Mouse (Mus musculus) cerebellum, postnatal 4 days (tissue): ENCODE results near the gene Actl7a.

Experiments
- DNase-seq, 2 experiments: peaks; one replicate each; pipeline ENCODE4 v3.0.0; 2022; ENCODE audit warnings: low spot score in 2 of 2, mixed read lengths in 1 of 2

Actl7a gene

DNA sequence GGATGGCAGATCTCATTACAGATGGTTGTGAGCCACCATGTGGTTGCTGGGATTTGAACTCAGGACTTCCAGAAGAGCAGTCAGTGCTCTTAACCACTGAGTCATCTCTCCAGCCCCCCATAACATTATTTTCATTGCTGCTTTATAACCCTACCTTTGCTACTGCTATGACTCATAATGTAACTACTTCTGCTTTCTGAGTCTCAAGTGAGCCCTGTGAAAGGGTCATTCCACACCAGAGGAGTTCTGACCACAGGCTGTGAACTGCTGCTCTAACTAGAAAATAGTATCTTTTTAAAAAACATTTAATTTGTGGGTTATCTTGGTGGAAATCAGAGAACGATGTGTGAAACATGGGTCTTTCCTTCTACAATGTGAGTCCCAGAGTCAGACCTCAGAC, 14.5 kb downstream of the Actl7a start:
- no peak for DNase-seq

DNA sequence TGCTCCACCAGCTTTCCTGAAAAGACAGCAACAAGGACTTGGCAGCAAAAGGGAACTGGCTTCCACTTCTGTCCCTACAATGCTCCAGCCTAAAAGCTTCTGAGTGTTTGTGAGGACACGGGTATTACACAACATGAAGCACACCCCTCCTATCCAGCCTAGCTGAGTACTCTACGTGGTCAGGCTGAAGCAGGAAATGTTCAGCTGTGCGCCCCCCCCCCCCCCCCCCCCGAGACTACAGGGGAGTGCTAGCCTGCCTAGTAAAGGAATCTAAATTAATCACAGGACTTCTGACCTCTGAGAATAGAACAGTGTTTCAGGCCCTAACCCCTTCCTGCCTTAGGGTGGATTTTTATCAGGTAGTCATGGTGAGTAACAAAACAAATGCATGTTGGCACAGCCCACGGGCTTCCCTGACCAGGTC, 24.7 kb downstream of the Actl7a start:
- no peak for DNase-seq

DNA sequence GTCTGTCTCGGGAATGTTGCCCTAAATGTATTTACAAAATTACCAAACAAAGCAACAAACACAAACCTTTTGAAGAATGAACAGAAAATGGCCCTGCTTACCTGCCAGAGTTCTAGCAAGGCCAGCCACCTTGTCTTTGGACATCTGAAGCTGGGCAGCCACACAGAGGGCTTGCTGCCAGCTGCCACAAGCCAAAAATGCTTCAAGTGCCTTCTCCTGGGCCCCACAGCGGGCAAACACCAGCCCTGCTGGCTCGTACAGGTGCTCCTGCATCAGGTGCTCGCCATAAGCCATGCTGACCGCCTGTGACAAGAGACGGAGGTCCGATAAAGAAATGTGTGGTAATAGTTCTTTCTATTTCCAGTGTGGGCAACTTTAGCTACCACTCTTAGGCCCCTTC, 25.7 kb downstream of the Actl7a start:
- no peak for DNase-seq

DNA sequence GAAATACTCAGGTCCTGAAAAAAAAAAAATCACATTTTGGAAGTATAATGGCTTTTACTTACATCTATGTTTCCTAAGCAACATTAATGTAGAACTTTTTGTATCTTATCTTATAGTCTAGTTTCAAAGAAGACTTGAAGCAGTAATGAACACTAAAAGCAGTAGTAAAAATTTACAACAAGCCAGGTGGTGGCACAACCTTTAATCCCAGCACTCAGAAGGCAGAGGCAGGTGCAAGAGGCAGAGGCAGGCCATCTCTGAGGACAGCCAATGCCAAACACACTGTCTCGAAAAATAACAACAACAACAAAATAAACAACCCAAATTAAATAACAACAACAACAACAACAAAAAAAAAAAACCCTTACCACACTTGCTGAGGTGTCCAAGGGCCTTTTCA, 27.9 kb downstream of the Actl7a start:
- no peak for DNase-seq

DNA sequence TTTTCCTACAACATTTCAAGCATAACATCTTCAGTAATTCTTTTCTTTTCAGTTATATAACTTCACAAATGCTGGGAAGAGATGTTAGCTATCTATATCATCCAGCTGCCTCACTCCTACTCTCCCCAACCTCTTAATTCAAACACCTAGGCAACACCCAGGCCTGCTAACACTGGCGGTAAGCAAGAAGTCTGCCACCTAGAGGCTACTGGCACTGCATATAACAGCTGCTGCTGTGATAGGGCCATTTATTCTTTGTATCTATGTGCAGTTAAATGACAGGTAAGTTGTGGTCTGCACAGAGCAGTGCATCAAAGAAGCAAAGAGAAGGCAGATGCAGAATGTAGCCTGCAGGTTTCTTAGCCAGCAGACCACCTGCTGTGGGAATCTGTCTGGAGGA, 48.2 kb downstream of the Actl7a start:
- no peak for DNase-seq
